Mouse (Mus musculus): ENCODE measurements around the gene Usp8. TPM values are rescaled to one million over a fixed set of nuclear protein-coding genes. Genes with fewer than 3 reads are reported as not detected.

Usp8 gene
- total and polyA plus RNA-seq, 3 experiments = 24.1 to 41.5 (median 24.2) TPM

- TF ChIP-seq GABPA (IDR thresholded peaks at IDR 0.05; ENCODE audit: insufficient replicate concordance, low read depth, low read length) (no peak), RCOR1 (conservative IDR thresholded peaks at IDR 0.05; ENCODE audit: low read depth, low read length) (0 out of 2 replicates have a peak, but pooled peaks have one; percentile 42), MYC (IDR thresholded peaks at IDR 0.05; ENCODE audit: low read depth, low read length) (no peak), NELFE (IDR thresholded peaks at IDR 0.05; ENCODE audit: low read depth, low read length) (no peak), MAX (IDR thresholded peaks at IDR 0.05; ENCODE audit: low read length) (peak; percentile 16; the same call in 1 of the 2 replicates), ZC3H11A (IDR thresholded peaks at IDR 0.05; ENCODE audit: low read depth, low read length) (no peak), ETS1 (conservative IDR thresholded peaks at IDR 0.05; ENCODE audit: low read depth, low read length) (no peak), JUND (conservative IDR thresholded peaks at IDR 0.05; ENCODE audit: low read depth, low read length) (no peak), UBTF (IDR thresholded peaks at IDR 0.05; ENCODE audit: low read depth, low read length) (peak; percentile 89), POLR2A (IDR thresholded peaks at IDR 0.05; ENCODE audit: low read depth, low read length) (peak; percentile 36; the same call in 1 of the 2 replicates)
Observed at GRCm38 (mm10) chr2:126674441-126675168, 32.5 kb upstream of the Usp8 start (continued).

GRCm38 (mm10) chr2:126675169-126676121 is 31.7 kb upstream of the Usp8 start:
- Histone ChIP-seq H3K36me3 (replicated peaks in 1 of 2; ENCODE audit: control insufficient read depth in 1 of 2, insufficient read depth in 1 of 2, low read length in 1 of 2) (peaks cover 0 to 14% of the 10 kb centered on the region in 2 experiments), H3K27me3 (replicated peaks) (no peaks in the 10 kb centered on the region), H3K27ac (ENCODE audit: insufficient read depth, low read depth) (peak overlapping the region; percentile 95), H3K4me2 (ENCODE audit: insufficient read depth, low read depth, poor library complexity, severe bottlenecking) (0 out of 2 replicates have a peak overlapping the region, but pooled peaks have one; percentile 96), H3K4me3 (replicated peaks in 1 of 3; ENCODE audit: low read depth in 2 of 3, low read length in 2 of 3, poor library complexity in 1 of 3) (peak overlapping the region; percentile 75 to 93 (median 89)), H3K9me3 (replicated peaks; ENCODE audit: low read length) (no peaks in the 10 kb centered on the region), H3K4me1 (ENCODE audit: control insufficient read depth in 1 of 2, insufficient read depth in 2 of 2) (peaks cover 2 to 32% of the 10 kb centered on the region in 2 experiments; a peak in 3 of 4 replicates), H3K79me2 (replicated peaks; ENCODE audit: control insufficient read depth, extremely low read depth, insufficient read depth, poor library complexity, severe bottlenecking) (peaks cover 64% of the 10 kb centered on the region), H3K9ac (ENCODE audit: insufficient read depth, low read depth) (peak overlapping the region; percentile 74)
- peak; percentile 81 for DNase-seq (ENCODE audit: extremely low read depth)
- dilution Hi-C loops (cut with MboI; ENCODE audit: extremely low pct_ligation_motif_present, extremely low pct_unique_long_range_greater_than_20kb, low sequenced_read_pairs) = no loop called here
- TF ChIP-seq ZMIZ1 (IDR thresholded peaks at IDR 0.05; ENCODE audit: low read depth, low read length) = peak; percentile 94
- 0 out of 2 replicates have a peak, but pooled peaks have one; percentile 9 for TF ChIP-seq ZNF384 (IDR thresholded peaks at IDR 0.05; ENCODE audit: low read depth, low read length)
- TF ChIP-seq HCFC1 (IDR thresholded peaks at IDR 0.05; ENCODE audit: low read depth, low read length) = peak; percentile 76
- TF ChIP-seq BHLHE40 (IDR thresholded peaks at IDR 0.05; ENCODE audit: low read depth, low read length) = peak; percentile 34; the same call in 1 of the 2 replicates
- TF ChIP-seq ZKSCAN1 (IDR thresholded peaks at IDR 0.05; ENCODE audit: borderline replicate concordance, low read depth, low read length) = no peak
- 0 out of 2 replicates have a peak, but pooled peaks have one; percentile 62 for TF ChIP-seq CHD1 (IDR thresholded peaks at IDR 0.05; ENCODE audit: low read depth, low read length)
- TF ChIP-seq JUN (IDR thresholded peaks at IDR 0.05; ENCODE audit: insufficient read depth, low read depth, low read length) = no peak
- peak; percentile 87 for TF ChIP-seq SIN3A (IDR thresholded peaks at IDR 0.05; ENCODE audit: low read length)
- TF ChIP-seq ETS1 (conservative IDR thresholded peaks at IDR 0.05; ENCODE audit: low read depth, low read length) = no peak
- TF ChIP-seq MAZ (IDR thresholded peaks at IDR 0.05; ENCODE audit: low read depth, low read length) = no peak
- TF ChIP-seq POLR2AphosphoS2 (IDR thresholded peaks at IDR 0.05; ENCODE audit: low read depth, low read length) = peak; percentile 82
- 0 out of 2 replicates have a peak, but pooled peaks have one; percentile 33 for TF ChIP-seq MYC (IDR thresholded peaks at IDR 0.05; ENCODE audit: low read depth, low read length)
- TF ChIP-seq IRF4 (IDR thresholded peaks at IDR 0.05; ENCODE audit: low read depth, low read length) = no peak
- peak; percentile 71 for TF ChIP-seq TBP (conservative IDR thresholded peaks at IDR 0.05; ENCODE audit: low read depth, low read length)
- TF ChIP-seq CHD2 (IDR thresholded peaks at IDR 0.05; ENCODE audit: low read length) = peak; percentile 47; the same call in 1 of the 2 replicates
- peak; percentile 53 for TF ChIP-seq TCF12 (IDR thresholded peaks at IDR 0.05; ENCODE audit: low read depth, low read length)
- peak; percentile 39; the same call in 1 of the 2 replicates for TF ChIP-seq MEF2A (IDR thresholded peaks at IDR 0.05; ENCODE audit: borderline replicate concordance, low read depth, low read length)
- TF ChIP-seq POLR2A (IDR thresholded peaks at IDR 0.05; ENCODE audit: low read depth, low read length) = peak; percentile 81
- TF ChIP-seq MAFK (IDR thresholded peaks at IDR 0.05; ENCODE audit: insufficient replicate concordance, low read length) = no peak
- TF ChIP-seq NRF1 (IDR thresholded peaks at IDR 0.05; ENCODE audit: low read depth, low read length) = peak; percentile 90
- TF ChIP-seq UBTF (IDR thresholded peaks at IDR 0.05; ENCODE audit: low read depth, low read length) = peak; percentile 58; the same call in 1 of the 2 replicates
- peak; percentile 40; the same call in 1 of the 2 replicates for TF ChIP-seq MAX (IDR thresholded peaks at IDR 0.05; ENCODE audit: low read length)
- TF ChIP-seq KAT2A (IDR thresholded peaks at IDR 0.05; ENCODE audit: insufficient replicate concordance, low read length) = peak; percentile 84; the same call in 1 of the 2 replicates
- TF ChIP-seq SMC3 (IDR thresholded peaks at IDR 0.05; ENCODE audit: low read depth, low read length) = no peak
- TF ChIP-seq NELFE (IDR thresholded peaks at IDR 0.05; ENCODE audit: low read depth, low read length) = peak; percentile 89
- TF ChIP-seq ELF1 (IDR thresholded peaks at IDR 0.05; ENCODE audit: low read depth, low read length) = peak; percentile 78
- in situ Hi-C loops (cut with MboI; ENCODE audit: low pct_ligation_motif_present, low pct_unique_long_range_greater_than_20kb, low sequenced_read_pairs) = no loop called here

Measured in CH12.LX (cell line).